ENCODE assay signal across 25 mouse cellular contexts in genomic region chr19:6238740-6239139, GRCm38 (mm10). TPM values are rescaled to one million over a fixed set of nuclear protein-coding genes. Genes with fewer than 3 reads are reported as not detected.
"Had no signal": no experiment of that assay in that cellular context is flagged by ENCODE, and none has a peak within 500 bp of the region (broad histone marks: within the 10 kb centered on the region; RNA-seq: fewer than 3 reads in every experiment).

No protein-coding gene starts in this region.

- H3K4me2 ChIP-seq: limb, embryonic 13.5 days; lung, embryonic 14.5 days; midbrain, embryonic 12.5 days; midbrain, embryonic 15.5 days; neural tube, embryonic 12.5 days; neural tube, embryonic 15.5 days; stomach, embryonic 15.5 days had no signal

- H3K27ac ChIP-seq: limb, embryonic 10.5 days; limb, embryonic 13.5 days; macrophage; midbrain, embryonic 12.5 days; midbrain, embryonic 15.5 days; neural tube, embryonic 12.5 days; neural tube, embryonic 15.5 days; stomach, embryonic 15.5 days had no signal

- H3K4me3 ChIP-seq: limb, embryonic 10.5 days; limb, embryonic 13.5 days; midbrain, embryonic 12.5 days; midbrain, embryonic 15.5 days; neural tube, embryonic 12.5 days; neural tube, embryonic 15.5 days; stomach, embryonic 15.5 days had no signal

- ATAC-seq: lung, postnatal 0 days; midbrain, embryonic 15.5 days had no signal

- H3K27me3 ChIP-seq: limb, embryonic 13.5 days; midbrain, embryonic 12.5 days; midbrain, embryonic 15.5 days; neural tube, embryonic 12.5 days; neural tube, embryonic 15.5 days; stomach, embryonic 15.5 days had no signal

- H3K36me3 ChIP-seq: limb, embryonic 13.5 days; midbrain, embryonic 12.5 days; midbrain, embryonic 15.5 days; stomach, embryonic 15.5 days had no signal

- DNase-seq: kidney, adult 9 months; kidney, postnatal 14 days; kidney, postnatal 4 days; lung, embryonic 14.5 days; retina, postnatal 1 day; right cerebral cortex, postnatal 25 days; spleen, adult 18-20 months; thymus, postnatal 25 days had no signal

- H3K9me3 ChIP-seq: limb, embryonic 10.5 days; limb, embryonic 13.5 days; midbrain, embryonic 12.5 days; midbrain, embryonic 15.5 days; neural tube, embryonic 12.5 days; neural tube, embryonic 15.5 days; stomach, embryonic 15.5 days had no signal

- H3K9ac ChIP-seq: limb, embryonic 13.5 days; lung, embryonic 14.5 days; midbrain, embryonic 12.5 days; midbrain, embryonic 15.5 days; neural tube, embryonic 12.5 days; neural tube, embryonic 15.5 days; stomach, embryonic 15.5 days had no signal

RNA-seq across cellular contexts. Expression of gene Gpha2, which starts 12.6 kb away (rescaled TPM):
- total RNA-seq: layer of hippocampus, adult 18-20 months; layer of hippocampus, postnatal 14 days; left cerebral cortex, adult 8-10 months; left cerebral cortex, postnatal 14 days; megakaryocyte, adult 5-6 weeks had no signal
- polyA plus RNA-seq: liver, adult 2 months; liver, embryonic 16.5 days; macrophage; midbrain, embryonic 15.5 days; neural tube, embryonic 12.5 days; neural tube, embryonic 15.5 days had no signal

RNA-seq across cellular contexts. Expression of gene Majin, which starts 54.6 kb away (rescaled TPM):
- total RNA-seq: layer of hippocampus, adult 18-20 months; layer of hippocampus, postnatal 14 days; liver, adult 2 months had no signal
- polyA plus RNA-seq: kidney, embryonic 16.5 days; limb, embryonic 10.5 days; limb, embryonic 13.5 days; liver, adult 2 months; liver, embryonic 16.5 days; lung, embryonic 14.5 days; midbrain, embryonic 12.5 days; midbrain, embryonic 15.5 days; neural tube, embryonic 12.5 days; neural tube, embryonic 15.5 days; stomach, embryonic 15.5 days had no signal
